Mouse (Mus musculus): ENCODE measurements around the gene Zfp28.

GRCm38 (mm10) chr7:6383044-6383455, at the start of gene Zfp28:
- TF ChIP-seq POLR2A (IDR thresholded peaks at IDR 0.05; ENCODE audit: control insufficient read depth, extremely low read depth, insufficient read depth, low read length, poor library complexity) (no peak; the same call in 1 of the 2 replicates), CTCF (IDR thresholded peaks at IDR 0.05; ENCODE audit: borderline replicate concordance, control insufficient read depth, extremely low read depth, insufficient read depth, low read length, poor library complexity) (peak; percentile 44; the same call in 1 of the 2 replicates)

Measured in thymus, adult 2 months (tissue).